Mouse (Mus musculus) forebrain, embryonic 14.5 days (tissue): ENCODE results near the gene Wdr6. TPM values are rescaled to one million over a fixed set of nuclear protein-coding genes. Genes with fewer than 3 reads are reported as not detected.
A peak's percentile ranks its signal among the peaks of the same experiment; 100 is the strongest.

Experiments
- ATAC-seq: fragments of 200-750 bp; cut with Nextera tagmentation; 2 replicates; pipeline ENCODE4 v1.8.0; 2017; ENCODE audit warnings: mild to moderate bottlenecking, moderate library complexity
- DNase-seq: peaks from one replicate; pipeline ENCODE4 v3.0.0-alpha.2; 2015; ENCODE audit warnings: low spot score
- H3K27ac ChIP-seq: fragments of 300-500 bp; sonication (generic); 2 replicates; pipeline ENCODE4 v1.5.1; 2014; ENCODE audit warnings: low read depth, mild to moderate bottlenecking, control low read depth, low read length, moderate library complexity
- H3K27me3 ChIP-seq: fragments of 300-500 bp; sonication (generic); replicated peaks from 2 replicates; pipeline ENCODE4 v1.6.1; 2014; ENCODE audit warnings: low read length, control low read depth, mixed read lengths; ENCODE audit not compliant: control insufficient read depth, insufficient read depth
- H3K36me3 ChIP-seq: fragments of 300-500 bp; sonication (generic); 2 replicates; pipeline ENCODE4 v1.6.1; 2014; ENCODE audit warnings: low read length, control low read depth; ENCODE audit not compliant: control insufficient read depth, insufficient read depth
- H3K4me1 ChIP-seq: fragments of 300-500 bp; sonication (generic); 2 replicates; pipeline ENCODE4 v1.6.1; 2014; ENCODE audit warnings: antibody characterized with exemption, low read length, control low read depth; ENCODE audit not compliant: control insufficient read depth, insufficient read depth
- H3K4me2 ChIP-seq: fragments of 300-500 bp; sonication (generic); 2 replicates; pipeline ENCODE4 v1.6.1; 2014; ENCODE audit warnings: mild to moderate bottlenecking, control low read depth, low read length
- H3K4me3 ChIP-seq: fragments of 300-500 bp; sonication (generic); 2 replicates; pipeline ENCODE4 v1.5.1; 2014; ENCODE audit warnings: low read depth, low read length, control low read depth
- H3K9ac ChIP-seq: fragments of 300-500 bp; sonication (generic); 2 replicates; pipeline ENCODE4 v1.6.1; 2014; ENCODE audit warnings: mild to moderate bottlenecking, low read length, control low read depth, moderate library complexity
- H3K9me3 ChIP-seq: fragments of 300-500 bp; sonication (generic); replicated peaks from 2 replicates; pipeline ENCODE4 v1.6.1; 2016; ENCODE audit warnings: low read length, control low read depth, mixed read lengths; ENCODE audit not compliant: control insufficient read depth
- WGBS: fragments of 180-500 bp; shearing (Covaris S2); extraction: QIAGEN DNeasy Blood & Tissue Kit; methylation state at CpG from one replicate; pipeline ENCODE4 v1.1.7; 2014; 5-methylcytosine and 5-hydroxymethylcytosine counted together
- polyA plus RNA-seq: library from polyadenylated mRNA; unstranded; fragments of >200 nt; fragmentation: Nextera tagmentation; extraction: Ambion mirVana; gene quantifications from 2 replicates; pipeline ENCODE4 v1.2.1, GENCODE M21; 2014

The Wdr6 gene
- polyA plus RNA-seq, 1 experiment from 2014 or later, result 162 TPM

DNA sequence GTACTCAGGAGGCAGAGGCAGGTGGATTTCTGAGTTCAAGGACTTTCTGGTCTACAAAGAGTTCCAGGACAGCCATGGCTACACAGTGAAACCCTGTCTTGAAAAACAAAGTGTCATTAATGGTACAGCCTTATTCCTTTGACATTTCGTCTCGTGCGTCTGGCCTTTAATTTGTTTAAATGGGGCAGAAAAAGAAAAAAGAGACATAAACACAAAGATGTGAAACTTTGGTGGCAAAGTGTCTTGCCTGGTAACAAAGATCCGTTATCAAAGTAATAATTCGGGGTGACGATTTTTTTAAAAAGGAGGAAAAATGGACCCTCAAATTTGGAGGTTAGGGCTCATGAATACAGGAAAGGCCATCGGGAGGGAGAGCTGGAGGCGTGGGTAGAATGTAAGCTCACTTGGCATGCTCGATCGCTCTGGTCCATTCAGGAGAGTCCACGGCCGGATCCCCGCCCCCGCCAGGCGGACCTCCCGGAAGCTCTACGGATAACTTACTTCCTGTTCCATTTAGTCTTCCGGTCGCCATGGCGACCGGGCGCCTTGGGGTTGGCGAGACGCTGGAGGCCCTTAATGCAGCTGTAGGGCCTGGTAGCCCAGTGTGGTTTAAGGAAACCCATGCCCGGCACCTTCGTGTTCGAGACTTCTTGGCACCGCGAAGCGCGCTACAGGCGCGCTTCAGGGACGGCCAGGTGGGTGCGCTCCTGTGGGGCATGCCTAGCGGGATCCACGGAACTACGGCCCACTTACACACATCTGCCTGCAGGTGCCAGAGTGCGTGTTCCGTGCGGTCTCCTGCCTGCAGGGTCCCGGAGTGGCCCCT lies 8.9 kb downstream of the Wdr6 start, which contains the start of gene Dalrd3:
Gene Dalrd3 (plus strand): TSS at position 506 of the 826 bp plus-strand sequence.
- peak within 1 kb of the TSS; percentile 98 for H3K4me2 ChIP-seq
- 5% methylated on average over 42 of the region's 42 CpGs for WGBS
- H3K4me3 ChIP-seq, result peak within 1 kb of the TSS; percentile 58
- peak within 1 kb of the TSS; percentile 62 for H3K9ac ChIP-seq
- peak within 1 kb of the TSS; percentile 52 for H3K27ac ChIP-seq
- H3K4me1 ChIP-seq, result peaks cover 23% of the 10 kb centered on the region
- ATAC-seq, result peak; percentile 69
- no peaks in the 10 kb centered on the region for H3K27me3 ChIP-seq
- DNase-seq, result peak; percentile 97
- H3K9me3 ChIP-seq, result no peaks in the 10 kb centered on the region
- H3K36me3 ChIP-seq, result peaks cover 54% of the 10 kb centered on the region

DNA sequence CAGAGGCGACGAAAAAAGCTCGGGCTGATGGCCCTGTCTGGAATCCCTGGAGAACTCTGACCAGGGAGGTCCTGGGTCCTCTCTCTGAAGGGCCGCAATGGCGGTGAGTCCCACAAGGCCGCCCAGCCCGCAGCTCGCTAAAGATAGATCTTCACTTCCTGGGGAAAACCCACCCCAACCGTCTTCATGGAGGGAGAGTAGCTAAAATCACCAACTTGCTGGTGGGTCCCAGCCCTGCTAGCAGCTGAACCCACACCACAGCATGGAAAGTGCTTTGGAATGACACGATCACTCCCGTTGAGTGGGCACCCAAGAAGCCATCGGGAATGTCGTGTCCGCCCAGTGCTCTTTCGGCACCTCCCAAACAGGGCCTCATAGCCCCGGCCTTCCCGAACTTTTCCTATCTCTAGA lies 10.0 kb downstream of the Wdr6 start:
- Histone ChIP-seq H3K4me1 (peaks cover 21% of the 10 kb centered on the region), H3K4me2 (peak overlapping the region; percentile 99), H3K9me3 (no peaks in the 10 kb centered on the region), H3K27ac (no peak overlapping the region), H3K27me3 (no peaks in the 10 kb centered on the region), H3K4me3 (0 out of 2 replicates have a peak overlapping the region, but pooled peaks have one; percentile 72), H3K36me3 (peaks cover 55% of the 10 kb centered on the region), H3K9ac (no peak overlapping the region; the same call in 1 of the 2 replicates)
- DNase-seq (no peak), ATAC-seq (no peak)
- 78% methylated on average over 17 of the region's 17 CpGs for WGBS

DNA sequence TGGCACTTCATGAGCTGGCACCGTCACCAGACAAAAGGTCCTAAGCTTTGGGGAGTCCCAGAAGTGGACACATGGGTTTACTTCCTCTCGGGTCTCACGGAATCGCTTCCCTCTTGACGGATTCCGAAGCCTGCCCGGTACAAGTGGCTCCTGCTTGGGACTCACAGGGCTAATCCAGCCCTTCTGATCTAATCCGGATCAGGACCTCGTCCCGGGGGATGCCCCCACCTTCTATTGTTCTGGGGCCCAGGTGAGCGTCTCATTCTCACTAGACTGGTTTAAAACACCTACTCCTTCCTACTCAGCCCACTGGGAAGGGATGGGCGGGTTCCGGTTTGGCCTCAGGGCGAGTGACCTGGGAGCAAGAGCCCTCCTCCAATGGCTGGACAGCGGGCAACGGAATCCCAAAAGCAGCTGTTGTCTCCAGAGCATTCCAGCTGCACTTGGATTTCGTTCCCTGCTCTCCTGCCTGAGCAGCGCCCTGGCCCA lies 10.6 kb downstream of the Wdr6 start:
- Histone ChIP-seq H3K9me3 (no peaks in the 10 kb centered on the region), H3K27ac (peak overlapping the region; percentile 95), H3K4me3 (peak overlapping the region; percentile 72), H3K9ac (peak overlapping the region; percentile 82), H3K4me1 (peaks cover 21% of the 10 kb centered on the region), H3K4me2 (peak overlapping the region; percentile 99), H3K36me3 (peaks cover 55% of the 10 kb centered on the region), H3K27me3 (no peaks in the 10 kb centered on the region)
- 12% methylated on average over 18 of the region's 18 CpGs for WGBS
- ATAC-seq (no peak), DNase-seq (no peak)

DNA sequence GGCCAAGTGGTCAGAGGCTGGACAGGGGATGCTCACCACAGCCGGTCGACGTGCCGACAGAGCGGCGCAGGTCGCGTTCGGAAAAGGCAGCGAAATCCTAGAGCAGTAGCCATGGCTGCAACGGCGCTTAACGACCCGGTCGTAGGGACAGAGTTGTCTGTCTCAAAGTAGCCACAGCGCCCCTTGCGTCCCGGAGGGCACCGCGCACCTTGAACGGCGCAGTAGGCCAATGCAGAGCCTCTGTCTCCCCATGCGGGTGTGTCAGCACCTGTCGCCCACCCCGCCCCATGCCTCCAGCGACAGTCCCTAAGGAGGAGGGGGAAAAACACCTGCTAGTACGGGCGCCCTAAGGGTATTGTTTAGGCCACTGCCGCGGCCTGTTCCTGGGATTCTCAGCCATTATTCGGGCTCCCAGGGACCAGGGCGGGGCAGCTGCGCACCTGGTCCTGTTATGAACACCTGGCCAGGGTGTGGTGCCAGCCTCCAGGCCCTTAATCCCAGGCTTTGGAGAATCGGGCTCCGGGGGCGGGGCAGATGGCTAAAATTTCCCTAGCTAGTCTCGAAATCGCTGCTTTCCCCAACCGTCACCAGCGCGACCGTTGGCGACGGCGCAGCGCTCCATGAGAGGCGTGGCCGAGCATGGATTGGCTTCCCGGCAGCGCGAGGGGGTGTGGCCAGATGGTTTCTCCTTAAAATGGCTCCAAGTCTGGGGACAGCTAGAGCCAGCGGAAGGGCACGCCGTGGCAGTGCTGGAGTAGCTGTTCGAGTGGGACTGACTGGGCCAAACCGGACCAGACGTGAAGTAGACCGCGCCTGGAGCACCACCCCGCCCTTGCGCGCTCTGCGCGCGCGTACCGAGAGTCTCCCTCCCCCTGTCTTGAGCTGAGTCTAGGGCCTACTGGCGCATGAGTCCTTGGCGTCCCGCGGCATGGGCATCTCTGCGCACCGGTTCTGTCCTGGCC lies 11.4 kb downstream of the Wdr6 start, which contains the start of gene Ndufaf3:
Gene Ndufaf3 (minus strand): TSS at position 620 of the 962 bp plus-strand sequence.
- DNase-seq, result peak; percentile 98
- Histone ChIP-seq H3K9me3 (no peaks in the 10 kb centered on the region), H3K4me2 (peak within 1 kb of the TSS; percentile 99), H3K4me3 (peak within 1 kb of the TSS; percentile 72), H3K27me3 (no peaks in the 10 kb centered on the region), H3K36me3 (peaks cover 53% of the 10 kb centered on the region), H3K4me1 (peaks cover 21% of the 10 kb centered on the region), H3K27ac (peak within 1 kb of the TSS; percentile 95), H3K9ac (peak within 1 kb of the TSS; percentile 82)
- peak; percentile 86 for ATAC-seq
- under 1% methylated on average over 71 of the region's 73 CpGs for WGBS

DNA sequence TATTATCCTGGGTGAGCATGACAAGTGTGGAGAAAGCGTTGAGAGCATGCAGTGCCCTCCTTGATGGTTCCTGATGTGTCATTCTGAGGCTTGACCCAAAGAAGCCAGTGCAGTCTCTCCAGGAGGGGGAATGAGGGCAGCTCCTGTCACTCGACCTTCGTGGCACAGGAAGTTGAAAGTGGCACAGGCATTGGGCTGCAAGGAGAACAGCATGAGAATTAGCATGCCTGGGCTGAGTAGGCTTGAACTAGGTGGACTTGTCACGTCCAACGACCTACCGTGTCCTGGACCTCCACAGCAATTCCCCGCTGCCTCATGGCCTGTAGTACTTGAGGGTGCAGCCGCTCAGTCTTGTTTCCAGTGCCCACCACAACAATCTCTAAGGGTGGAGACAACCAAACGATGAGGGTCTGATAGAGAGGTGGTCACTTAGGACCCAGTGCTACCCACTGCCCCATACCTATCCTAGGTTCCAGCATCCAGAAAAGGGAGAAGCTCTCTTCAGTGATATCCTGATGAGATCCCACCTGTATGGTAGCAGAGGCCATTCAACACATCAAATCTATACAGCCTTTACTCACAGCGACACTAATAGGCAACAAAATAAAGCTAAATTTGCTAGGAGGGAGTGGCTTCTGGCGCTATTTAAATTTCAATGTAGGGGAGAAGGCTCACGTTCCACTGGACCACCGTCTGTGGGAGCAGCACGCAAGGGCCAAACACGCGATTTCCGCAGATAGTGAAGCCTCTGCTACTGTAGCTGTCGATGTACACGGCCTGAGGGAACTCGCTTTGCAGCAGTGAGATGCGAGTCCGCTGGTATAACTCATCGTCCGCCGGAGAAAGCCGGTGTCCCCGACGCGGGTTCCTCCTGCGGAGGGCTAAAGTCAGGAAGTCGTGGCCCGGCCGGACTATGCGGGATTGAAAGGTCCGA lies 12.4 kb downstream of the Wdr6 start:
- peaks cover 50% of the 10 kb centered on the region for H3K36me3 ChIP-seq
- H3K4me1 ChIP-seq, result peaks cover 23% of the 10 kb centered on the region
- 15% methylated on average over 35 of the region's 35 CpGs for WGBS
- H3K27ac ChIP-seq, result peak overlapping the region; percentile 95
- ATAC-seq, result no peak
- no peaks in the 10 kb centered on the region for H3K9me3 ChIP-seq
- peak overlapping the region; percentile 82 for H3K9ac ChIP-seq
- peak overlapping the region; percentile 72 for H3K4me3 ChIP-seq
- peak; percentile 16 for DNase-seq
- H3K4me2 ChIP-seq, result peak overlapping the region; percentile 99
- no peaks in the 10 kb centered on the region for H3K27me3 ChIP-seq

DNA sequence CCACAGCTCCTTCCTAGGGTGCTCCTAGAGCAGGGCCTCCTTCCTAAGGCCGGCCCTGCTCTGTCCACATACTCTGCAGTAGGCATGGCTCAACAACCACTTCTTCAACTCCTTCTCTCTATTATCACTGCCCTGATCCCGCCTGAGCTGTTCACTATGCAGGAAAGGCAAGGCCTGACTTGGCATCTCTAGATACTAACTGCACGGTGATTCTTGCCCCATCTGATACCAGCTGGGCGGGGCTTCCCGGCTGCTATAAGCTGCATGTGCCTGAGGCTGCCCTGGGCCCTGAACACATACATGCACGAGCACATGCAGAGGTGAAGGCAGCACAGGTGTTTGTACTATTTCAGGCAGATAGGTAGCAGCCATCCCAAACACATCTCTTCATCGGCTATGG lies 14.4 kb downstream of the Wdr6 start:
- WGBS, result 91% methylated on average over 7 of the region's 7 CpGs
- no peak for ATAC-seq
- H3K4me1 ChIP-seq, result peaks cover 15% of the 10 kb centered on the region

DNA sequence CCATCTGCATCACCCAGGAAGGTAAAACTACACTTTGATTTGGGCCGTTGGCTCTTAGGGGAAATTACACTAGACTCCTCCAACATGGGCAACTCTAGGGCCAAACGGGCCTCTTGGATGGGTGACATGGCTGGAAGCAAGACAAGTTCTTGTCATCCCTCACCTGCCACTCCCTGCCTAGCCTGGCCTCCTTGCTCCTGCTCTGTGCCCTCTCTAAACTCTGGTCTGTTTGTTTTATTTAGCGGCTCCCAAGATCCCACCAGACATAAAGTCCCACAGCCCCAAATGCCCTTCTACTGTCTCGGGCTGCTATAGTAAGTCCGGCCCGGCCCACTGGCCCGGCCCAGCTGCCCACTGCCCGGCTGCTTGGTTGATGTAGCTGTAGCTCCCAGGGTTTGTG lies 14.9 kb downstream of the Wdr6 start:
- DNase-seq (no peak), ATAC-seq (no peak)
- Histone ChIP-seq H3K27ac (no peak overlapping the region), H3K4me3 (no peak overlapping the region), H3K4me2 (no peak overlapping the region), H3K27me3 (no peaks in the 10 kb centered on the region), H3K9me3 (no peaks in the 10 kb centered on the region), H3K4me1 (peaks cover 14% of the 10 kb centered on the region), H3K9ac (no peak overlapping the region), H3K36me3 (peaks cover 54% of the 10 kb centered on the region)
- 93% methylated on average over 8 of the region's 8 CpGs for WGBS

More for the DNA sequence above, 14.4 kb downstream of the Wdr6 start:
- DNase-seq, result no peak
- peaks cover 50% of the 10 kb centered on the region for H3K36me3 ChIP-seq
- H3K27ac ChIP-seq, result no peak overlapping the region
- no peak overlapping the region for H3K9ac ChIP-seq
- H3K27me3 ChIP-seq, result no peaks in the 10 kb centered on the region
- H3K4me3 ChIP-seq, result no peak overlapping the region
- no peak overlapping the region for H3K4me2 ChIP-seq
- H3K9me3 ChIP-seq, result no peaks in the 10 kb centered on the region
